Mouse (Mus musculus): ENCODE measurements around the gene Pank4. TPM values are rescaled to one million over a fixed set of nuclear protein-coding genes. Genes with fewer than 3 reads are reported as not detected.

The Pank4 gene
- polyA plus RNA-seq, 2 experiments: 19.5 to 32.5 TPM

GRCm38 (mm10) chr4:154922291-154922690 lies 41.6 kb upstream of the Pank4 start:
- DNase-seq (ENCODE audit: low read depth in 3 of 3, low spot score in 3 of 3) (no peak), ATAC-seq (ENCODE audit: insufficient read depth) (no peak)
- Histone ChIP-seq H3K9me3 (ENCODE audit: control insufficient read depth, low read length) (no peaks in the 10 kb centered on the region), H3K4me1 (replicated peaks; ENCODE audit: control insufficient read depth in 2 of 2, insufficient read depth in 2 of 2, low read length in 1 of 2) (peaks cover 27 to 42% of the 10 kb centered on the region in 2 experiments), H3K4me3 (ENCODE audit: insufficient read depth in 1 of 2, low read depth in 2 of 2, low read length in 2 of 2) (peak overlapping the region; percentile 5 to 30), H3K27ac (no peak overlapping the region), H3K4me2 (ENCODE audit: low read depth) (peak overlapping the region; percentile 76), H3K27me3 (ENCODE audit: control insufficient read depth, insufficient read depth, low read length) (no peaks in the 10 kb centered on the region), H3K36me3 (replicated peaks; ENCODE audit: control insufficient read depth, insufficient read depth, low read depth) (peaks cover 89% of the 10 kb centered on the region), H3K9ac (replicated peaks) (peak overlapping the region; percentile 40)
- TF ChIP-seq CTCF (IDR thresholded peaks at IDR 0.05; ENCODE audit: low read depth) (no peak), EP300 (IDR thresholded peaks at IDR 0.05; ENCODE audit: low read depth) (no peak)
- WGBS (ENCODE audit: insufficient replicate concordance): 91% methylated on average over 4 of the region's 4 CpGs

DNA sequence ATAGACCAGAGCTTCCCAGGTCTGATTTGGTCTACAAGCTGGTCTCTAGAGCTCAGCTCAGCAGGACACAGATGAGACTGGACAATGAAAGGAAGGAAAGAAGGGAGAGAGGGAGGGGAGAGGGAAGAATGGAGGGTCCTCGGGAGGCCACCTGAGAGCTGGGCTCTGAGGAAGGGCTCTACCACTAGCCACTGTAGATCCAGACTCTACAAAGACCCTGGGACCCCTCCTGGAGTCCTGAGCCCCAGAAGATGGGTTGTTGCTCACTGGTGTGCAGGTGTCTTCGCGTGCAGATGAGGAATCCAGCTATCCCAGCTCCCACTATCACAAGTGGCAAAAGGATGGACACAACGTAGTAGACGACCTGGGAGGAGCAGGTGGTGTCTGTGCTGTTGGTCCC lies 41.0 kb upstream of the Pank4 start:
- H3K36me3 ChIP-seq (replicated peaks; ENCODE audit: control insufficient read depth, insufficient read depth, low read depth): peaks cover 83% of the 10 kb centered on the region
- H3K9ac ChIP-seq (replicated peaks): peak overlapping the region; percentile 40
- H3K27ac ChIP-seq: peak overlapping the region; percentile 11; the same call in 1 of the 2 replicates

DNA sequence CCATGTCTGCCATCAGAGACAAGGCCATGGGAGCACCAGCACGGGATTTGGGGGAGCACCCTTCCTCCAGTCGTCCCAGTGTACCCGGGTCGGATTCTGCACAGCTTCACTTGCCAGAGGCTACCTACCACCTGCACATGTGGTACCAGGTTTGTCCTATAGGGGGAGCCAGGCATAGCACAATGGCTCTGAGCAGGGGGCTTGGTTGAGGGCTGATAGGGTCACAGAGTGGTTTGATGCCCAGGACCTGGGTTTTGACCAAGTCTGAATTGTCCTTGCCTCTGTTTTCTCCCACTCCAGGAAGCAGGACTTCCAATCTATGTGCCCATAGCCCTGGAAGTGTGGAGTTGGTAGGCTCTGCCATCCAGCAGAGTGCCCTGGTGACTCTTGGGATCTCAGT lies 38.5 kb upstream of the Pank4 start:
- no peak for DNase-seq (ENCODE audit: low read depth in 3 of 3, low spot score in 3 of 3)
- Histone ChIP-seq H3K4me1 (replicated peaks; ENCODE audit: control insufficient read depth in 2 of 2, insufficient read depth in 2 of 2, low read length in 1 of 2) (peaks cover 44 to 53% of the 10 kb centered on the region in 2 experiments), H3K9me3 (ENCODE audit: control insufficient read depth, low read length) (no peaks in the 10 kb centered on the region), H3K4me2 (ENCODE audit: low read depth) (peak overlapping the region; percentile 76), H3K27ac (peak overlapping the region; percentile 42), H3K4me3 (ENCODE audit: insufficient read depth in 1 of 2, low read depth in 2 of 2, low read length in 2 of 2) (peak overlapping the region; percentile 90 to 95), H3K36me3 (replicated peaks; ENCODE audit: control insufficient read depth, insufficient read depth, low read depth) (peaks cover 62% of the 10 kb centered on the region), H3K27me3 (ENCODE audit: control insufficient read depth, insufficient read depth, low read length) (no peaks in the 10 kb centered on the region), H3K9ac (replicated peaks) (peak overlapping the region; percentile 97)
- 48% methylated on average over 4 of the region's 4 CpGs for WGBS (ENCODE audit: insufficient replicate concordance)
- TF ChIP-seq CTCF (IDR thresholded peaks at IDR 0.05; ENCODE audit: low read depth) (peak; percentile 94), EP300 (IDR thresholded peaks at IDR 0.05; ENCODE audit: low read depth) (no peak)
- ATAC-seq (ENCODE audit: insufficient read depth): no peak

More for the DNA sequence above, 41.0 kb upstream of the Pank4 start:
- TF ChIP-seq EP300 (IDR thresholded peaks at IDR 0.05; ENCODE audit: low read depth): no peak
- no peak for TF ChIP-seq CTCF (IDR thresholded peaks at IDR 0.05; ENCODE audit: low read depth)
- peaks cover 25 to 36% of the 10 kb centered on the region in 2 experiments for H3K4me1 ChIP-seq (replicated peaks; ENCODE audit: control insufficient read depth in 2 of 2, insufficient read depth in 2 of 2, low read length in 1 of 2)
- no peak for ATAC-seq (ENCODE audit: insufficient read depth)
- H3K4me3 ChIP-seq (ENCODE audit: insufficient read depth in 1 of 2, low read depth in 2 of 2, low read length in 2 of 2): peak overlapping the region; percentile 0 to 30; a peak in 2 of 4 replicates
- H3K27me3 ChIP-seq (ENCODE audit: control insufficient read depth, insufficient read depth, low read length): no peaks in the 10 kb centered on the region
- 87% methylated on average over 5 of the region's 5 CpGs for WGBS (ENCODE audit: insufficient replicate concordance)
- DNase-seq (ENCODE audit: low read depth in 3 of 3, low spot score in 3 of 3): no peak
- H3K9me3 ChIP-seq (ENCODE audit: control insufficient read depth, low read length): no peaks in the 10 kb centered on the region
- peak overlapping the region; percentile 76 for H3K4me2 ChIP-seq (ENCODE audit: low read depth)

- Histone ChIP-seq H3K36me3 (replicated peaks; ENCODE audit: control insufficient read depth, insufficient read depth, low read depth) (peaks cover 46% of the 10 kb centered on the region), H3K27me3 (ENCODE audit: control insufficient read depth, insufficient read depth, low read length) (no peaks in the 10 kb centered on the region), H3K27ac (peak overlapping the region; percentile 98), H3K9ac (replicated peaks) (peak overlapping the region; percentile 97), H3K9me3 (ENCODE audit: control insufficient read depth, low read length) (no peaks in the 10 kb centered on the region), H3K4me1 (replicated peaks; ENCODE audit: control insufficient read depth in 2 of 2, insufficient read depth in 2 of 2, low read length in 1 of 2) (peaks cover 41 to 49% of the 10 kb centered on the region in 2 experiments), H3K4me3 (ENCODE audit: insufficient read depth in 1 of 2, low read depth in 2 of 2, low read length in 2 of 2) (peak overlapping the region; percentile 90 to 95), H3K4me2 (ENCODE audit: low read depth) (peak overlapping the region; percentile 76)
- DNase-seq (ENCODE audit: low read depth in 3 of 3, low spot score in 3 of 3) (no peak), ATAC-seq (ENCODE audit: insufficient read depth) (peak; percentile 36)
- TF ChIP-seq EP300 (IDR thresholded peaks at IDR 0.05; ENCODE audit: low read depth): no peak
- TF ChIP-seq CTCF (IDR thresholded peaks at IDR 0.05; ENCODE audit: low read depth): no peak
- 31% methylated on average over 9 of the region's 9 CpGs for WGBS (ENCODE audit: insufficient replicate concordance)
Measured at GRCm38 (mm10) chr4:154926969-154927898, 36.7 kb upstream of the Pank4 start.

- ATAC-seq (ENCODE audit: insufficient read depth): peak; percentile 73
- peak overlapping the region; percentile 90 to 95 for H3K4me3 ChIP-seq (ENCODE audit: insufficient read depth in 1 of 2, low read depth in 2 of 2, low read length in 2 of 2)
- H3K9ac ChIP-seq (replicated peaks): peak overlapping the region; percentile 97
- peaks cover 39% of the 10 kb centered on the region for H3K36me3 ChIP-seq (replicated peaks; ENCODE audit: control insufficient read depth, insufficient read depth, low read depth)
- under 1% methylated on average over 5 of the region's 5 CpGs for WGBS (ENCODE audit: insufficient replicate concordance)
- no peaks in the 10 kb centered on the region for H3K27me3 ChIP-seq (ENCODE audit: control insufficient read depth, insufficient read depth, low read length)
- no peaks in the 10 kb centered on the region for H3K9me3 ChIP-seq (ENCODE audit: control insufficient read depth, low read length)
- H3K4me1 ChIP-seq (replicated peaks; ENCODE audit: control insufficient read depth in 2 of 2, insufficient read depth in 2 of 2, low read length in 1 of 2): peaks cover 41 to 48% of the 10 kb centered on the region in 2 experiments
- H3K4me2 ChIP-seq (ENCODE audit: low read depth): peak overlapping the region; percentile 76
- no peak for TF ChIP-seq CTCF (IDR thresholded peaks at IDR 0.05; ENCODE audit: low read depth)
- no peak for TF ChIP-seq EP300 (IDR thresholded peaks at IDR 0.05; ENCODE audit: low read depth)
- no peak for DNase-seq (ENCODE audit: low read depth in 3 of 3, low spot score in 3 of 3)
- peak overlapping the region; percentile 98 for H3K27ac ChIP-seq
Measured at GRCm38 (mm10) chr4:154927899-154928337, 36.0 kb upstream of the Pank4 start.
